Mouse (Mus musculus) left cerebral cortex, adult 2 months (tissue): ENCODE measurements around the gene Urod. TPM values are rescaled to one million over a fixed set of nuclear protein-coding genes. Genes with fewer than 3 reads are reported as not detected.

ENCODE experiments used
- DNase-seq, 2 experiments: peaks; one replicate each; pipeline ENCODE4 v3.0.0; 2021 to 2022; ENCODE audit warnings: low spot score in 2 of 2, mixed read lengths in 1 of 2; ENCODE audit errors: extremely low spot score in 1 of 2
- H3K27ac ChIP-seq: fragments of 200-600 bp; 2 replicates; pipeline ENCODE4 v1.8.1; 2022
- H3K4me3 ChIP-seq: fragments of 200-600 bp; 2 replicates; pipeline ENCODE4 v1.8.1; 2022
- CTCF ChIP-seq: fragments of 200-600 bp; IDR thresholded peaks from 2 replicates; pipeline ENCODE4 v1.8.1; 2022; ENCODE audit warnings: antibody characterized with exemption, mild to moderate bottlenecking, moderate library complexity
- intact Hi-C: fragments of 180-260 bp; cut with DNase I; formaldehyde crosslinking; loops from one replicate; pipeline ENCODE4 v1.15.1; 2025
- long read RNA-seq, 2 experiments: library from polyadenylated mRNA; stranded (forward); transcript quantifications; one replicate each; pipeline ENCODE4 v2.0.0; 2021; ENCODE audit warnings: borderline mapping rate in 2 of 2
- total RNA-seq, 2 experiments: library from RNA; stranded (reverse); gene quantifications; 2 replicates each; pipeline ENCODE4 v1.2.3; 2021

Urod gene
- total RNA-seq, result 10 to 100 TPM; 62.2 to 65.5 TPM
- long read RNA-seq, experiment 1, transcript Urod-201 (10 exons, 1,489 nt), result major isoform, 36 of 61 reads
- long read RNA-seq, experiment 1, partial matches to known transcripts, result 20 of 61 reads
- long read RNA-seq, experiment 1, other reads (novel, unspliced or antisense), result 3 of 61 reads
- long read RNA-seq, experiment 2, transcript Urod-201 (10 exons, 1,489 nt), result major isoform, 20 of 33 reads
- long read RNA-seq, experiment 2, partial matches to known transcripts, result 9 of 33 reads
- long read RNA-seq, experiment 2, other reads (novel, unspliced or antisense), result 3 of 33 reads

- no peak for TF ChIP-seq CTCF
- DNase-seq, result peak; percentile 91 to 92
- peak within 1 kb of the TSS; percentile 99 for H3K4me3 ChIP-seq
- intact Hi-C loops, result loop anchor here (2.0 to 10.0 kb wide), 4 partner anchors 25 to 849 kb away; partner anchors contain the start of gene Eif2b3
- H3K27ac ChIP-seq, result peak within 1 kb of the TSS; percentile 72
Measured at GRCm38 (mm10) chr4:116993672-116994621, at the start of gene Urod. TSS of gene Urod (minus strand) at chr4:116994413.

GRCm38 (mm10) chr4:117041283-117041721, 47.1 kb upstream of the Urod start:
- intact Hi-C loops, result no loop called here
- DNase-seq, result no peak
- TF ChIP-seq CTCF, result no peak
- H3K4me3 ChIP-seq, result no peak overlapping the region
- H3K27ac ChIP-seq, result no peak overlapping the region; the same call in 1 of the 2 replicates

- no peak for DNase-seq
- no peak for TF ChIP-seq CTCF
- intact Hi-C loops, result no loop called here
- Histone ChIP-seq H3K4me3 (no peak overlapping the region), H3K27ac (peak overlapping the region; percentile 37; the same call in 1 of the 2 replicates)
Measured at GRCm38 (mm10) chr4:117040791-117041190, 46.6 kb upstream of the Urod start.

GRCm38 (mm10) chr4:117039925-117040687, 45.9 kb upstream of the Urod start:
- Histone ChIP-seq H3K27ac (peak overlapping the region; percentile 48; the same call in 1 of the 2 replicates), H3K4me3 (no peak overlapping the region)
- no peak for TF ChIP-seq CTCF
- peak; percentile 28 to 44 for DNase-seq
- intact Hi-C loops, result no loop called here

- no peak for DNase-seq
- Histone ChIP-seq H3K4me3 (no peak overlapping the region), H3K27ac (no peak overlapping the region)
- peak; percentile 46 for TF ChIP-seq CTCF
- intact Hi-C loops, result no loop called here
Measured at GRCm38 (mm10) chr4:117031105-117031504, 36.9 kb upstream of the Urod start.

- DNase-seq, result no peak
- no peak overlapping the region for H3K27ac ChIP-seq
- TF ChIP-seq CTCF, result no peak
- no peak overlapping the region for H3K4me3 ChIP-seq
- intact Hi-C loops, result no loop called here
Measured at GRCm38 (mm10) chr4:117023469-117023868, 29.3 kb upstream of the Urod start.

GRCm38 (mm10) chr4:117019206-117020134, 25.3 kb upstream of the Urod start, which contains the start of gene Eif2b3:
TSS of gene Eif2b3 (plus strand) at chr4:117019402.
- peak; percentile 5 for TF ChIP-seq CTCF
- peak; percentile 90 to 93 for DNase-seq
- H3K27ac ChIP-seq, result peak within 1 kb of the TSS; percentile 77
- peak within 1 kb of the TSS; percentile 94 for H3K4me3 ChIP-seq
- intact Hi-C loops, result loop anchor here (2.0 kb wide), 1 partner anchor 25 kb away; the partner anchor contains the start of genes Hectd3 and Urod

- H3K4me3 ChIP-seq, result no peak overlapping the region
- H3K27ac ChIP-seq, result no peak overlapping the region
- intact Hi-C loops, result loop anchor here (2.0 kb wide), 1 partner anchor 24 kb away; the partner anchor contains the start of genes Hectd3 and Urod
- DNase-seq, result no peak
- TF ChIP-seq CTCF, result no peak
Measured at GRCm38 (mm10) chr4:117018327-117018726, 24.1 kb upstream of the Urod start.

- intact Hi-C loops, result loop anchor here (2.0 kb wide), 1 partner anchor 23 kb away; the partner anchor contains the start of genes Hectd3 and Urod
- Histone ChIP-seq H3K4me3 (no peak overlapping the region), H3K27ac (no peak overlapping the region)
- no peak for DNase-seq
- peak; percentile 22 for TF ChIP-seq CTCF
Measured at GRCm38 (mm10) chr4:117017738-117018137, 23.5 kb upstream of the Urod start.

- H3K4me3 ChIP-seq, result no peak overlapping the region
- H3K27ac ChIP-seq, result no peak overlapping the region
- TF ChIP-seq CTCF, result no peak
- intact Hi-C loops, result no loop called here
- no peak for DNase-seq
Measured at GRCm38 (mm10) chr4:117014901-117015415, 20.7 kb upstream of the Urod start.
